Mouse (Mus musculus) forebrain, embryonic 11.5 days (tissue): ENCODE data around the gene Rad17. TPM values are rescaled to one million over a fixed set of nuclear protein-coding genes. Genes with fewer than 3 reads are reported as not detected.
A peak's percentile ranks its signal among the peaks of the same experiment; 100 is the strongest.

ENCODE experiments used
- ATAC-seq: fragments of 200-750 bp; cut with Nextera tagmentation; replicated peaks from 2 replicates; pipeline ENCODE4 v1.8.0; 2017; ENCODE audit warnings: moderate TSS enrichment; ENCODE audit not compliant: low FRiP score
- DNase-seq: peaks from one replicate; pipeline ENCODE4 v3.0.0-alpha.2; 2017; ENCODE audit warnings: low spot score
- H3K27ac ChIP-seq: fragments of 300-500 bp; sonication (generic); 2 replicates; pipeline ENCODE4 v1.5.1; 2014; ENCODE audit warnings: low read depth, low read length
- H3K27me3 ChIP-seq: fragments of 300-500 bp; sonication (generic); 2 replicates; pipeline ENCODE4 v1.6.1; 2014; ENCODE audit warnings: mild to moderate bottlenecking, low read length, mixed read lengths; ENCODE audit not compliant: control insufficient read depth, insufficient read depth
- H3K36me3 ChIP-seq: fragments of 300-500 bp; sonication (generic); 2 replicates; pipeline ENCODE4 v1.6.1; 2014; ENCODE audit warnings: mild to moderate bottlenecking, low read length, moderate library complexity, mixed read lengths; ENCODE audit not compliant: control insufficient read depth, insufficient read depth
- H3K4me1 ChIP-seq: fragments of 300-500 bp; sonication (generic); replicated peaks from 2 replicates; pipeline ENCODE4 v1.6.1; 2014; ENCODE audit warnings: low read length, mixed read lengths; ENCODE audit not compliant: control insufficient read depth, insufficient read depth
- H3K4me2 ChIP-seq: fragments of 300-500 bp; sonication (generic); 2 replicates; pipeline ENCODE4 v1.6.1; 2014; ENCODE audit warnings: low read depth, mild to moderate bottlenecking, low read length, moderate library complexity, mixed read lengths; ENCODE audit not compliant: severe bottlenecking
- H3K4me3 ChIP-seq: fragments of 300-500 bp; sonication (generic); 2 replicates; pipeline ENCODE4 v1.5.1; 2014; ENCODE audit warnings: low read depth, low read length
- H3K9ac ChIP-seq: fragments of 300-500 bp; sonication (generic); 2 replicates; pipeline ENCODE4 v1.6.1; 2014; ENCODE audit warnings: low read length
- H3K9me3 ChIP-seq: fragments of 300-500 bp; sonication (generic); 2 replicates; pipeline ENCODE4 v1.6.1; 2016; ENCODE audit warnings: low read length, mixed read lengths; ENCODE audit not compliant: control insufficient read depth
- WGBS: fragments of 180-500 bp; shearing (Covaris S2); extraction: QIAGEN DNeasy Blood & Tissue Kit; methylation state at CpG from one replicate; pipeline ENCODE4 v1.1.7; 2014; 5-methylcytosine and 5-hydroxymethylcytosine counted together
- polyA plus RNA-seq: library from polyadenylated mRNA; unstranded; fragments of >200 nt; fragmentation: Nextera tagmentation; extraction: Ambion mirVana; gene quantifications from 2 replicates; pipeline ENCODE4 v1.2.1, GENCODE M21; 2014

Rad17 gene
- polyA plus RNA-seq, 1 experiment from 2014 or later = 26.4 TPM

GRCm38 (mm10) chr13:100634106-100634691 is 16.7 kb downstream of the Rad17 start:
- Histone ChIP-seq H3K27me3 (no peaks in the 10 kb centered on the region), H3K4me2 (no peak overlapping the region), H3K9me3 (no peaks in the 10 kb centered on the region), H3K27ac (no peak overlapping the region), H3K9ac (no peak overlapping the region), H3K4me3 (no peak overlapping the region), H3K4me1 (no peaks in the 10 kb centered on the region), H3K36me3 (peaks cover 3% of the 10 kb centered on the region; the same call in 1 of the 2 replicates)
- ATAC-seq (no peak), DNase-seq (no peak)
- 91% methylated on average over 3 of the region's 3 CpGs for WGBS

- Histone ChIP-seq H3K4me1 (no peaks in the 10 kb centered on the region), H3K9me3 (no peaks in the 10 kb centered on the region), H3K9ac (no peak overlapping the region), H3K36me3 (peaks cover 4% of the 10 kb centered on the region; the same call in 1 of the 2 replicates), H3K27me3 (no peaks in the 10 kb centered on the region), H3K4me3 (no peak overlapping the region), H3K4me2 (no peak overlapping the region), H3K27ac (no peak overlapping the region)
- WGBS = 92% methylated on average over 4 of the region's 4 CpGs
- ATAC-seq = no peak
- DNase-seq = no peak
These were observed 28.6 kb downstream of the Rad17 start for GRCm38 (mm10) chr13:100622241-100622640.

GRCm38 (mm10) chr13:100617583-100617982 is 33.3 kb downstream of the Rad17 start:
- ATAC-seq (no peak), DNase-seq (no peak)
- H3K9me3 ChIP-seq = no peaks in the 10 kb centered on the region
- no peak overlapping the region for H3K27ac ChIP-seq
- 83% methylated on average over 13 of the region's 13 CpGs for WGBS
- H3K4me2 ChIP-seq = no peak overlapping the region
- H3K27me3 ChIP-seq = peaks cover 6% of the 10 kb centered on the region
- no peak overlapping the region for H3K4me3 ChIP-seq
- no peak overlapping the region for H3K9ac ChIP-seq
- peaks cover 4% of the 10 kb centered on the region; the same call in 1 of the 2 replicates for H3K36me3 ChIP-seq
- peaks cover 5% of the 10 kb centered on the region for H3K4me1 ChIP-seq

DNA sequence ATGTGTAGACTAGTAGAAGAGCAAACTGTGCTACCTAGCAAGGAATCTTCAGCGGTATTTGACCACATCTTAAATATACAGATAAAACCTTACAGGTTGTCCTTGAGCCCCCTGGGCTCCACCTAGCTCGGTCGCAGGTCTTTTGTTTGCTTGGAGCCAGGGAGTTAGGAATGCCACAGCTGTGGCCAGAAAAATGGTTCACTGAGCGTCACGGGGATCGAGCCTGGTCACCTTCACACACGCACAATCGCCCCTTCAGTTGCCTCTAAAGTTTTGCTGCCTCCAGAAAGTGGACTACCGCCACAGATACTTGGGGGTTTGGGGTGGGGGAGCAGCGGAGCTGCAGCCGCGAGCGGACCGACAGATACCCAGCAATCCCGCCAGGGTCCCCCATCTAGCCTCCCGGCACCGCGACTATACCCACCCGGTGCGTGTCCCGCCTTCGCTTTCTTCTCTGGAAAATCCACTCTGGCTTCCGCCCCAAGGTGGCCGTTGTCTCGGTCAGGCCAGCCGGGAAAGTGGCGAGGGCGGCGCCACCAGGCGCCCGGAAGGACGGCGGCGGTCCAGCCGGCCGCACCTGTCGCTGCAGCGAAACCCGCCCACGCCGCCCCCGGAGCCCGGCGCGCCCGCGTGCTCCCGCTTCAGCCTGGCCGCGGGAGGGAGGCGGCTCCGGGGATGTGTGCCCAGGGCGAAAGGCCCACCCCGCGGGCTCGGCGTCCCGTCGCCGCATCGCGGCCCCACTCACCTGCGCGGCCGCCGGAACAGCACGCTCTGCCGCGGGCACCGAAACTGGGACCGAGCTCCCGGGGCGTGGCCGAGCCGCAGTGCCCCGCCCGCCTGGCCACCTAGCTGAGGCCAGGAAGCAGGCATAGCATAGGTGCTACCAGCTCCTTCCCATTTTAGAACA is 34.4 kb downstream of the Rad17 start, which contains the start of gene Marveld2:
Gene Marveld2 (minus strand): TSS at position 791 of the 907 bp plus-strand sequence.
- H3K4me2 ChIP-seq = peak within 1 kb of the TSS; percentile 96
- no peak within 1 kb of the TSS for H3K27ac ChIP-seq
- H3K4me3 ChIP-seq = peak within 1 kb of the TSS; percentile 54
- H3K9me3 ChIP-seq = no peaks in the 10 kb centered on the region
- H3K36me3 ChIP-seq = peaks cover 2% of the 10 kb centered on the region; the same call in 1 of the 2 replicates
- H3K9ac ChIP-seq = peak within 1 kb of the TSS; percentile 66
- ATAC-seq (peak; percentile 49), DNase-seq (peak; percentile 66)
- H3K4me1 ChIP-seq = peaks cover 5% of the 10 kb centered on the region
- WGBS = 1% methylated on average over 75 of the region's 77 CpGs
- H3K27me3 ChIP-seq = peaks cover 6% of the 10 kb centered on the region

- 0 out of 2 replicates have a peak, but pooled peaks cover under 1% of the 10 kb centered on the region for H3K9me3 ChIP-seq
- no peak for ATAC-seq
- no peak overlapping the region for H3K27ac ChIP-seq
- DNase-seq = no peak
- 73% methylated on average over 2 of the region's 2 CpGs for WGBS
- H3K9ac ChIP-seq = no peak overlapping the region
- H3K27me3 ChIP-seq = peaks cover 6% of the 10 kb centered on the region
- H3K4me2 ChIP-seq = no peak overlapping the region
- peaks cover 5% of the 10 kb centered on the region for H3K4me1 ChIP-seq
- H3K36me3 ChIP-seq = no peaks in the 10 kb centered on the region
- H3K4me3 ChIP-seq = no peak overlapping the region
These were observed 37.9 kb downstream of the Rad17 start for GRCm38 (mm10) chr13:100612903-100613302.

- Histone ChIP-seq H3K27ac (no peak overlapping the region), H3K4me2 (no peak overlapping the region), H3K9ac (no peak overlapping the region), H3K9me3 (0 out of 2 replicates have a peak, but pooled peaks cover 2% of the 10 kb centered on the region), H3K36me3 (no peaks in the 10 kb centered on the region), H3K27me3 (peaks cover 6% of the 10 kb centered on the region), H3K4me1 (peaks cover 5% of the 10 kb centered on the region), H3K4me3 (no peak overlapping the region)
- DNase-seq = no peak
- WGBS = 93% methylated on average over 10 of the region's 10 CpGs
- ATAC-seq = no peak
These were observed 38.6 kb downstream of the Rad17 start for GRCm38 (mm10) chr13:100612251-100612650.

DNA sequence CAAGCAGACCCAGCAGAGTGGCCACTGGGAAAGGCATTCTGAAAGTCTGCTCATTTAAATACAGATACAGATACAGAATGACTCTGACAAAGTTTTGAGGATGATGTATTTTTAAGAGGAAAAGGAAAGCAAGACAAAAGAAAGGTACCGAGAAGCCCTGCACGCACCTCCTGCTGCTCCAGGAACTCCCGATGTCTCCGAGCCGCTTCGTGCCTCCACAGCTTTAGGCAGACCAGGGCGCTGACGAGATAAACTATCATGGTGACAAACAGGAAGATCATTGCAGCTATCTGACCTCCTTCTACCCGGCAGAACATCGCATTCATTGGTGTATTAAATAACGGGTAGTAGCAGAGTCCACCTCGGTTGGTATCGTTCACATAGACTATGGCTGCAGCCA is 39.6 kb downstream of the Rad17 start:
- DNase-seq = no peak

DNA sequence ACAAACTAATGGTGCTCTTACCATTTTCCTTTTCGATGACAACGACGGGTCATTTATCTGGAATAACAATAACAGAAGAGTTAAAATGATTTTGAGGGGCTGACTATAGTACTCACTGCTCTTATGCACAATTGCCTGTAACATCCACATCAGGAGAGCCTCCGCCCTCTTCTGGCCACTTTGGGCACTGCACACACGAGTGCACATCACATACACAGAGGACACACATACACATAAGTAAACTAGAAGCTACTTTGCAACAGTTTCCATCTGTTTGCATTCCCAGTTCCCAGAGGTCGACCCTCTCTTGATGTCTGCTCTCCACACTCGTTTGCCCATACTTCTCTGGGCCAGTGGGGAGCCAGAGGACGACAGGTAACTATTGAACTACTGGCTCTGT is 43.1 kb downstream of the Rad17 start:
- no peak overlapping the region for H3K4me2 ChIP-seq
- no peaks in the 10 kb centered on the region for H3K36me3 ChIP-seq
- DNase-seq = no peak
- 0 out of 2 replicates have a peak, but pooled peaks cover 2% of the 10 kb centered on the region for H3K9me3 ChIP-seq
- H3K27ac ChIP-seq = no peak overlapping the region
- ATAC-seq = no peak
- WGBS = 87% methylated on average over 8 of the region's 8 CpGs
- H3K9ac ChIP-seq = no peak overlapping the region
- no peaks in the 10 kb centered on the region for H3K4me1 ChIP-seq
- H3K4me3 ChIP-seq = no peak overlapping the region
- no peaks in the 10 kb centered on the region for H3K27me3 ChIP-seq

More for the DNA sequence above, 39.6 kb downstream of the Rad17 start:
- WGBS = 94% methylated on average over 13 of the region's 13 CpGs
- ATAC-seq = no peak
- Histone ChIP-seq H3K4me1 (no peaks in the 10 kb centered on the region; the same call in 1 of the 2 replicates), H3K27ac (no peak overlapping the region), H3K4me2 (no peak overlapping the region), H3K9ac (no peak overlapping the region), H3K27me3 (0 out of 2 replicates have a peak, but pooled peaks cover 2% of the 10 kb centered on the region), H3K4me3 (no peak overlapping the region), H3K9me3 (0 out of 2 replicates have a peak, but pooled peaks cover 2% of the 10 kb centered on the region), H3K36me3 (no peaks in the 10 kb centered on the region)
